Mouse (Mus musculus) CH12.LX (cell line): ENCODE measurements around the gene Gpr39.

Experiments used
- CTCF ChIP-seq, 2 experiments: IDR thresholded peaks in 1 of 2; conservative IDR thresholded peaks in 1 of 2; 2 replicates each; pipeline ENCODE4 v1.5.1; 2011 to 2012; ENCODE audit warnings: low read depth in 2 of 2, low read length in 2 of 2, improper control_type of control experiment in 1 of 2, inconsistent platforms in 1 of 2, mild to moderate bottlenecking in 1 of 2, moderate library complexity in 1 of 2
- E2F4 ChIP-seq: IDR thresholded peaks from 2 replicates; pipeline ENCODE4 v1.6.1; 2011; ENCODE audit warnings: low read depth, low read length, improper control_type of control experiment; ENCODE audit not compliant: insufficient replicate concordance
- EP300 ChIP-seq: IDR thresholded peaks from 2 replicates; pipeline ENCODE4 v1.6.1; 2011; ENCODE audit warnings: low read length, improper control_type of control experiment
- ETS1 ChIP-seq: conservative IDR thresholded peaks from 2 replicates; pipeline ENCODE4 v1.6.1; 2012; ENCODE audit warnings: low read depth, mild to moderate bottlenecking, inconsistent platforms, low read length, improper control_type of control experiment, moderate library complexity
- GABPA ChIP-seq: IDR thresholded peaks from 2 replicates; pipeline ENCODE4 v1.6.1; 2012; ENCODE audit warnings: low read depth, low read length, improper control_type of control experiment, inconsistent platforms; ENCODE audit not compliant: insufficient replicate concordance
- KAT2A ChIP-seq: IDR thresholded peaks from 2 replicates; pipeline ENCODE4 v1.6.1; 2012; ENCODE audit warnings: low read length, improper control_type of control experiment, inconsistent platforms; ENCODE audit not compliant: insufficient replicate concordance
- MEF2A ChIP-seq: IDR thresholded peaks from 2 replicates; pipeline ENCODE4 v1.6.1; 2014; ENCODE audit warnings: low read depth, mild to moderate bottlenecking, inconsistent platforms, low read length, improper control_type of control experiment, borderline replicate concordance
- NRF1 ChIP-seq: IDR thresholded peaks from 2 replicates; pipeline ENCODE4 v1.6.1; 2014; ENCODE audit warnings: low read depth, mild to moderate bottlenecking, inconsistent platforms, low read length, improper control_type of control experiment, moderate library complexity
- POLR2A ChIP-seq: IDR thresholded peaks from 2 replicates; pipeline ENCODE4 v1.6.1; 2011; ENCODE audit warnings: low read depth, mild to moderate bottlenecking, improper control_type of control experiment, low read length
- TCF12 ChIP-seq: IDR thresholded peaks from 2 replicates; pipeline ENCODE4 v1.6.1; 2014; ENCODE audit warnings: low read depth, mild to moderate bottlenecking, inconsistent platforms, low read length, improper control_type of control experiment
- UBTF ChIP-seq: IDR thresholded peaks from 2 replicates; pipeline ENCODE4 v1.6.1; 2012; ENCODE audit warnings: low read depth, mild to moderate bottlenecking, inconsistent platforms, low read length, improper control_type of control experiment, moderate library complexity
- USF2 ChIP-seq: conservative IDR thresholded peaks from 2 replicates; pipeline ENCODE4 v1.6.1; 2011; ENCODE audit warnings: low read depth, low read length, improper control_type of control experiment
- ZMIZ1 ChIP-seq: IDR thresholded peaks from 2 replicates; pipeline ENCODE4 v1.6.1; 2012; ENCODE audit warnings: low read depth, mild to moderate bottlenecking, inconsistent platforms, low read length, improper control_type of control experiment

- TF ChIP-seq CTCF (conservative IDR thresholded peaks at IDR 0.05 in 1 of 2, IDR thresholded peaks at IDR 0.05 in 1 of 2; ENCODE audit: low read depth in 2 of 2, low read length in 2 of 2), result no peak
- TF ChIP-seq E2F4, result no peak
- no peak for TF ChIP-seq EP300
- TF ChIP-seq POLR2A, result no peak
- no peak for TF ChIP-seq NRF1
- no peak for TF ChIP-seq TCF12
- TF ChIP-seq MEF2A, result no peak
- no peak for TF ChIP-seq KAT2A
- no peak for TF ChIP-seq USF2
- TF ChIP-seq UBTF, result no peak
- no peak for TF ChIP-seq GABPA
- no peak for TF ChIP-seq ETS1
- TF ChIP-seq ZMIZ1, result no peak
Observed at GRCm38 (mm10) chr1:125693541-125693940, 16.7 kb downstream of the Gpr39 start.
